Comparison of ENCODE assay signal across 18 mouse cellular contexts in the genomic region with DNA sequence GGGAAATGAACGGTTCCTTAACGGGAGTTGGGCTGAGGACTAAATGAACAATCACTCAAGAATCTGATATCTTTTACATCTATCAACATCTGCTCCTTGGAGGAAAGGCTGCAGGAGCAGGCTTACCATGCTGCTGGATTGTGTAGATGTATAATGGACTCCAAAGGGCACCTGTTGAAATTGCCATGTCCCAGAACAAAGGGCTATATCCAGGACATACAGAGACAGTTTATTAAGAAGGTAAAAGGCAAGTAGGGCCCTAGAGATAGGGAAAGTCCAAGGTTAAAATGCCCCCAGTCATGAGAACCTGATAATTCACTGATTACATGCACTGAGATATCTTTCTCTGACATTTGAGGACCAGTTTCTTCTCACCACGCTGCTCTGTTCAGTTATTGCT.
DNase-seq lines count a peak whose midpoint lies in the region; ATAC-seq and TF ChIP-seq lines count a peak whose summit lies in the region.
"Had no signal": no experiment of that assay in that cellular context is flagged by ENCODE, and none has a peak within 500 bp of the region (broad histone marks: within the 10 kb centered on the region; RNA-seq: fewer than 3 reads in every experiment).

No protein-coding gene starts in this region.

- no peak for ATAC-seq in hindbrain, postnatal 0 days
- no peak for ATAC-seq in hindbrain, embryonic 13.5 days (ENCODE audit: low FRiP score)
- ATAC-seq in neural tube, embryonic 15.5 days (ENCODE audit: low FRiP score), result peak; percentile 81
- no peak for ATAC-seq in cerebellum, adult (ENCODE audit: insufficient number of reproducible peaks, low FRiP score, low TSS enrichment)
- ATAC-seq: forebrain, embryonic 13.5 days; forebrain, embryonic 15.5 days; forebrain, postnatal 0 days had no signal

- no peak overlapping the region for H3K4me3 ChIP-seq in hindbrain, postnatal 0 days (ENCODE audit: low read length)
- no peak overlapping the region for H3K4me3 ChIP-seq in hindbrain, embryonic 13.5 days
- H3K4me3 ChIP-seq in neural tube, embryonic 15.5 days (replicated peaks), result no peak overlapping the region
- H3K4me3 ChIP-seq: embryonic facial prominence, embryonic 10.5 days; embryonic facial prominence, embryonic 12.5 days; forebrain, embryonic 13.5 days; forebrain, embryonic 15.5 days had no signal

- TF ChIP-seq CTCF in hindbrain, postnatal 0 days (IDR thresholded peaks at IDR 0.05; ENCODE audit: low read depth), result no peak

- 83% methylated on average over 3 of the region's 3 CpGs for WGBS in hindbrain, postnatal 0 days
- WGBS in hindbrain, embryonic 13.5 days, result 82% methylated on average over 3 of the region's 3 CpGs
- 73% methylated on average over 3 of the region's 3 CpGs for WGBS in neural tube, embryonic 15.5 days

- H3K4me2 ChIP-seq in hindbrain, postnatal 0 days (ENCODE audit: low read depth, low read length), result no peak overlapping the region
- no peak overlapping the region for H3K4me2 ChIP-seq in hindbrain, embryonic 13.5 days
- no peak overlapping the region for H3K4me2 ChIP-seq in neural tube, embryonic 15.5 days
- H3K4me2 ChIP-seq: embryonic facial prominence, embryonic 12.5 days; forebrain, embryonic 13.5 days; forebrain, embryonic 15.5 days had no signal

- no peak overlapping the region for H3K27ac ChIP-seq in hindbrain, postnatal 0 days
- no peak overlapping the region for H3K27ac ChIP-seq in hindbrain, embryonic 13.5 days
- H3K27ac ChIP-seq in neural tube, embryonic 15.5 days (replicated peaks), result no peak overlapping the region
- H3K27ac ChIP-seq: embryonic facial prominence, embryonic 10.5 days; embryonic facial prominence, embryonic 12.5 days; forebrain, embryonic 13.5 days; forebrain, embryonic 15.5 days had no signal

- no peaks in the 10 kb centered on the region for H3K36me3 ChIP-seq in hindbrain, postnatal 0 days (ENCODE audit: insufficient read depth, low read length)
- no peaks in the 10 kb centered on the region for H3K36me3 ChIP-seq in hindbrain, embryonic 13.5 days
- no peaks in the 10 kb centered on the region for H3K36me3 ChIP-seq in neural tube, embryonic 15.5 days
- H3K36me3 ChIP-seq: embryonic facial prominence, embryonic 10.5 days; embryonic facial prominence, embryonic 12.5 days; forebrain, embryonic 15.5 days had no signal

- peak; percentile 1 for DNase-seq in hindbrain, postnatal 0 days (ENCODE audit: low spot score)
- no peak for DNase-seq in neural tube, embryonic 10.5 days (ENCODE audit: extremely low spot score, low spot score)
- DNase-seq: adrenal gland, adult 2 months; adrenal gland, postnatal 10 days; adrenal gland, postnatal 25 days; cerebellum, adult 11-12 months; cerebellum, adult 2 months; cerebellum, adult 9-10 months; cerebellum, postnatal 10 days; cerebellum, postnatal 25 days; forebrain, postnatal 0 days had no signal

- H3K9ac ChIP-seq in hindbrain, postnatal 0 days (replicated peaks; ENCODE audit: low read length), result no peak overlapping the region
- H3K9ac ChIP-seq in hindbrain, embryonic 13.5 days, result no peak overlapping the region
- H3K9ac ChIP-seq in neural tube, embryonic 15.5 days (replicated peaks), result no peak overlapping the region
- H3K9ac ChIP-seq: embryonic facial prominence, embryonic 12.5 days; forebrain, embryonic 13.5 days; forebrain, embryonic 15.5 days; forebrain, postnatal 0 days had no signal

- no peaks in the 10 kb centered on the region for H3K9me3 ChIP-seq in hindbrain, postnatal 0 days (ENCODE audit: low read length)
- no peaks in the 10 kb centered on the region for H3K9me3 ChIP-seq in hindbrain, embryonic 13.5 days
- no peaks in the 10 kb centered on the region for H3K9me3 ChIP-seq in neural tube, embryonic 15.5 days (replicated peaks)
- H3K9me3 ChIP-seq: embryonic facial prominence, embryonic 10.5 days; embryonic facial prominence, embryonic 12.5 days; forebrain, embryonic 13.5 days; forebrain, embryonic 15.5 days had no signal

- H3K27me3 ChIP-seq in hindbrain, postnatal 0 days (ENCODE audit: insufficient read depth, low read length), result no peaks in the 10 kb centered on the region
- H3K27me3 ChIP-seq in hindbrain, embryonic 13.5 days, result no peaks in the 10 kb centered on the region
- H3K27me3 ChIP-seq in neural tube, embryonic 15.5 days (replicated peaks), result no peaks in the 10 kb centered on the region
- H3K27me3 ChIP-seq: embryonic facial prominence, embryonic 12.5 days; forebrain, embryonic 13.5 days; forebrain, embryonic 15.5 days had no signal

- no peaks in the 10 kb centered on the region for H3K4me1 ChIP-seq in hindbrain, postnatal 0 days (ENCODE audit: insufficient read depth, low read length)
- no peaks in the 10 kb centered on the region for H3K4me1 ChIP-seq in hindbrain, embryonic 13.5 days (replicated peaks)
- H3K4me1 ChIP-seq in neural tube, embryonic 15.5 days, result no peaks in the 10 kb centered on the region
- H3K4me1 ChIP-seq: embryonic facial prominence, embryonic 10.5 days; embryonic facial prominence, embryonic 12.5 days; forebrain, embryonic 13.5 days; forebrain, embryonic 15.5 days had no signal
